ENCODE assay signal across 23 mouse cellular contexts in the genomic region with DNA sequence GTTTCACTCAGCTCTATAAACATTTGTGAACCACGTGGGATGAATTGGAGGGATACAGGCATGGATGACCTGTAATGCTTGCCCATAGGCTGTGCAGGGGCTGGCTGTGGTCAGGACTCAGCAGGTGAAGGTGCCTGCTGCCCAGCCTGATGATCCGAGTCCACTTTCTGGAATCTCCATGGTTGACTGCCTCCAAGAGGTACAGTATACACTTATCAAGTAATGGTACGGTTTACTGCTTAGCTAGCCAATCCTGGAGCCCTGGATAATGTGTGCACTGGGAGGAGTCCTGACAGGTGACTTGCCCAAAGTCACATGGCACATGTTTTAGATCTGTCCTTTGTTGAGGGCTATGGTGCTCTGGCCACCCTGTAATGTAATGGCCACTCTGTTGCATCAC. TPM values are rescaled to one million over a fixed set of nuclear protein-coding genes. Genes with fewer than 3 reads are reported as not detected.
DNase-seq lines count a peak whose midpoint lies in the region; ATAC-seq lines count a peak whose summit lies in the region.
"Had no signal": no experiment of that assay in that cellular context is flagged by ENCODE, and none has a peak within 500 bp of the region (broad histone marks: within the 10 kb centered on the region; RNA-seq: fewer than 3 reads in every experiment).

No protein-coding gene starts in this region.

- peak; percentile 41; the same call in 1 of the 2 replicates for ATAC-seq in kidney, embryonic 14.5 days (ENCODE audit: low FRiP score, low TSS enrichment)
- ATAC-seq: activated CD4-positive, CD25-positive, alpha-beta regulatory T cell, adult 4 months; forebrain, embryonic 13.5 days; forebrain, postnatal 0 days; Patski had no signal

- 46% methylated on average over 3 of the region's 3 CpGs for WGBS in kidney, embryonic 14.5 days
- 91% methylated on average over 3 of the region's 3 CpGs for WGBS in embryonic facial prominence, embryonic 10.5 days

- H3K9ac ChIP-seq in kidney, embryonic 14.5 days (ENCODE audit: low read depth, low read length) = no peak overlapping the region
- H3K9ac ChIP-seq: embryonic facial prominence, embryonic 15.5 days; forebrain, embryonic 13.5 days; forebrain, postnatal 0 days; heart, embryonic 15.5 days; hindbrain, embryonic 13.5 days had no signal

- no peak overlapping the region for H3K4me3 ChIP-seq in kidney, embryonic 14.5 days (ENCODE audit: low read length)
- H3K4me3 ChIP-seq in embryonic facial prominence, embryonic 10.5 days = no peak overlapping the region
- H3K4me3 ChIP-seq: embryonic facial prominence, embryonic 15.5 days; forebrain, embryonic 13.5 days; heart, embryonic 15.5 days; hindbrain, embryonic 13.5 days had no signal

- intact Hi-C loops in gastrocnemius, postnatal 14 days (cut with DNase I; ENCODE audit: low total_unique reads) = no loop called here

- peak; percentile 52 for DNase-seq in kidney, adult 18-20 months
- peak; percentile 58 for DNase-seq in kidney, postnatal 10 days
- no peak for DNase-seq in embryonic facial prominence, embryonic 10.5 days (ENCODE audit: low spot score)
- DNase-seq in urinary bladder, adult 18-20 months (ENCODE audit: low spot score in 2 of 2) = no peak
- DNase-seq in gastrocnemius, postnatal 14 days = no peak
- DNase-seq in cerebellum, adult 9-10 months = no peak
- DNase-seq: adrenal gland, postnatal 14 days; cerebellum, adult 11-12 months; cerebellum, adult 9-11 months; cerebellum, postnatal 36 days; forebrain, postnatal 0 days; heart, adult 18-20 months; heart, postnatal 14 days had no signal

- no peaks in the 10 kb centered on the region; the same call in 1 of the 2 replicates for H3K9me3 ChIP-seq in kidney, embryonic 14.5 days (ENCODE audit: control insufficient read depth, low read length)
- no peaks in the 10 kb centered on the region for H3K9me3 ChIP-seq in embryonic facial prominence, embryonic 10.5 days
- H3K9me3 ChIP-seq: embryonic facial prominence, embryonic 15.5 days; forebrain, embryonic 13.5 days; heart, embryonic 15.5 days; hindbrain, embryonic 13.5 days had no signal

- no peak overlapping the region for H3K4me2 ChIP-seq in kidney, embryonic 14.5 days (replicated peaks; ENCODE audit: low read depth, low read length)
- H3K4me2 ChIP-seq: embryonic facial prominence, embryonic 15.5 days; forebrain, embryonic 13.5 days; heart, embryonic 11.5 days; heart, embryonic 15.5 days; hindbrain, embryonic 13.5 days had no signal

- no peaks in the 10 kb centered on the region for H3K27me3 ChIP-seq in kidney, embryonic 14.5 days (ENCODE audit: control insufficient read depth, insufficient read depth, low read length)
- peaks cover 10% of the 10 kb centered on the region; the same call in 1 of the 2 replicates for H3K27me3 ChIP-seq in embryonic facial prominence, embryonic 10.5 days (replicated peaks; ENCODE audit: low read depth, poor library complexity, severe bottlenecking)
- H3K27me3 ChIP-seq: CH12.LX; embryonic facial prominence, embryonic 15.5 days; forebrain, embryonic 13.5 days; hindbrain, embryonic 13.5 days; Patski had no signal

- no peaks in the 10 kb centered on the region for H3K36me3 ChIP-seq in kidney, embryonic 14.5 days (ENCODE audit: control insufficient read depth, insufficient read depth, low read length)
- H3K36me3 ChIP-seq in embryonic facial prominence, embryonic 10.5 days (replicated peaks) = no peaks in the 10 kb centered on the region
- H3K36me3 ChIP-seq: embryonic facial prominence, embryonic 15.5 days; heart, embryonic 15.5 days; hindbrain, embryonic 13.5 days had no signal

- no peaks in the 10 kb centered on the region for H3K4me1 ChIP-seq in kidney, embryonic 14.5 days (ENCODE audit: control insufficient read depth, insufficient read depth, low read length)
- no peaks in the 10 kb centered on the region for H3K4me1 ChIP-seq in embryonic facial prominence, embryonic 10.5 days
- H3K4me1 ChIP-seq: embryonic facial prominence, embryonic 15.5 days; forebrain, embryonic 13.5 days; heart, embryonic 15.5 days; hindbrain, embryonic 13.5 days had no signal

- peak overlapping the region; percentile 30; the same call in 1 of the 2 replicates for H3K27ac ChIP-seq in kidney, embryonic 14.5 days (ENCODE audit: low read depth, low read length)
- no peak overlapping the region for H3K27ac ChIP-seq in embryonic facial prominence, embryonic 10.5 days (replicated peaks)
- H3K27ac ChIP-seq: embryonic facial prominence, embryonic 15.5 days; forebrain, embryonic 13.5 days; heart, embryonic 15.5 days; hindbrain, embryonic 13.5 days had no signal

RNA-seq across cellular contexts. Expression of a gene that starts 8.7 kb away (rescaled TPM):
- 10.7 and 11.8 TPM in 2 replicates for polyA plus RNA-seq in kidney, embryonic 14.5 days (2014; fragmentation: Nextera tagmentation; extraction: Ambion mirVana)
- polyA plus RNA-seq in embryonic facial prominence, embryonic 10.5 days (2016; fragmentation: Nextera tagmentation; extraction: Ambion mirVana) = 0.16 and 0.53 TPM in 2 replicates
- total RNA-seq in gastrocnemius, postnatal 14 days (2021) = 1 to 10 TPM; 6.8 to 7.5 TPM
- total RNA-seq: CH12.LX; hematopoietic stem cell, adult 5-6 weeks had no signal

RNA-seq across cellular contexts. Expression of a gene that starts 17.7 kb away (rescaled TPM):
- polyA plus RNA-seq in kidney, embryonic 14.5 days (2014; fragmentation: Nextera tagmentation; extraction: Ambion mirVana) = 206 and 236 TPM in 2 replicates
- polyA plus RNA-seq in embryonic facial prominence, embryonic 10.5 days (2016; fragmentation: Nextera tagmentation; extraction: Ambion mirVana) = 640 and 704 TPM in 2 replicates
- total RNA-seq in gastrocnemius, postnatal 14 days (2021) = 1 to 10 TPM; 8.1 to 8.6 TPM

RNA-seq across cellular contexts. Expression of a gene that starts 39.3 kb away (rescaled TPM):
- 6.2 and 11.9 TPM in 2 replicates for polyA plus RNA-seq in kidney, embryonic 14.5 days (2014; fragmentation: Nextera tagmentation; extraction: Ambion mirVana)
- polyA plus RNA-seq in embryonic facial prominence, embryonic 10.5 days (2016; fragmentation: Nextera tagmentation; extraction: Ambion mirVana) = 10.3 and 10.5 TPM in 2 replicates
- 1 to 10 TPM; 4.4 to 6.1 TPM for total RNA-seq in gastrocnemius, postnatal 14 days (2021)

Comparison
In these comparisons a context has a peak if more than half of its experiments do, and no peak if none do; other contexts are left out.
1. DNase-seq: peak in kidney, adult 18-20 months (single experiment) and kidney, postnatal 10 days (single experiment); none in embryonic facial prominence, embryonic 10.5 days (single experiment), urinary bladder, adult 18-20 months (0 of 2), gastrocnemius, postnatal 14 days (single experiment) and cerebellum, adult 9-10 months (single experiment).